Mouse (Mus musculus) splenic B cell, adult 2 months (primary cell): ENCODE data around the gene Akt2.

ENCODE experiments used
- DNase-seq: peaks from one replicate; pipeline ENCODE4 v3.0.0-alpha.2; 2011; ENCODE audit warnings: low read depth, low spot score
- H3K27me3 ChIP-seq: 2 replicates; pipeline ENCODE4 v1.6.1; 2012; ENCODE audit warnings: mild to moderate bottlenecking, low read length, moderate library complexity, mixed read lengths; ENCODE audit not compliant: control insufficient read depth, poor library complexity, insufficient read depth, severe bottlenecking
- H3K36me3 ChIP-seq: 2 replicates; pipeline ENCODE4 v1.6.1; 2012; ENCODE audit warnings: mild to moderate bottlenecking, low read length, moderate library complexity, mixed read lengths; ENCODE audit not compliant: control insufficient read depth, poor library complexity, insufficient read depth, severe bottlenecking

The Akt2 gene

DNA sequence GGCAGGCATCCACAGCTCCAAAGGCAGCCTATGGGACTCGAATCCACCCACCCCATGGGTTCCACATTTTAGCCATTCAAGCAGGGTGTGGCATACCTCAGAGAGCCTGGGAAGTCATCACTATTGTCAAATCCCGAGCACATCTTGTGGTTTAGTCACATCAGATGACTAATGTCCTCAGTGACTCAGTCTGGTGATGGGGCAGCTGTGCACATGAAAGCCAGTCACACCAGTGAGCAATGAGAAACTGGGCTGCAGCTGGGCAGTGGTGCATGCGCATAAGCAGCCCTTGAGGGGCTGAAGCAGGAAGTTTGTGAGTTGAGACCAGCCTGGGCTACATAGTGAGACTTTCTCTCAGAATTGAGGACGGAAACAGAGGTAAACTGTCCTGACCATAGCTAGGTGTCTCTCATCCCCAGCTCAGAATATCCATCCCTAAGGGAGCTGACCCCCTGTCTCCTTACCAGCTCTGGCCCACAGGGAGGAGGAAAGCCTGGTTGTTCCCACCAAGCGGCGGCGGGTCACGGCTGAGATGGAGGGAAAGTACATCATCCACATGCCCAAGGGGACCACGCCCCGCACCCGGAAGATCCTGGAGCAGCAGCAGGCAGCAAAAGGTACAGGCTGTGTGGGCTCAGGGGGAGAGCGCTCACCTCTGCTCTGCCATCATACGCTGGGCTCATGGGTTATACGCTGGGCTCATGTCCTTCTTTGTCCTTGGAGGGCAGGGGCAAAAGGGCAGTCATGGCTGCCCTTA lies 17.1 kb upstream of the Akt2 start:
- H3K36me3 ChIP-seq = peaks cover 1% of the 10 kb centered on the region; the same call in 1 of the 2 replicates
- H3K27me3 ChIP-seq = no peaks in the 10 kb centered on the region
- peak; percentile 32 for DNase-seq

GRCm38 (mm10) chr7:27576914-27577313 lies 14.4 kb upstream of the Akt2 start:
- Histone ChIP-seq H3K36me3 (peaks cover 1% of the 10 kb centered on the region; the same call in 1 of the 2 replicates), H3K27me3 (no peaks in the 10 kb centered on the region)
- peak; percentile 75 for DNase-seq

DNA sequence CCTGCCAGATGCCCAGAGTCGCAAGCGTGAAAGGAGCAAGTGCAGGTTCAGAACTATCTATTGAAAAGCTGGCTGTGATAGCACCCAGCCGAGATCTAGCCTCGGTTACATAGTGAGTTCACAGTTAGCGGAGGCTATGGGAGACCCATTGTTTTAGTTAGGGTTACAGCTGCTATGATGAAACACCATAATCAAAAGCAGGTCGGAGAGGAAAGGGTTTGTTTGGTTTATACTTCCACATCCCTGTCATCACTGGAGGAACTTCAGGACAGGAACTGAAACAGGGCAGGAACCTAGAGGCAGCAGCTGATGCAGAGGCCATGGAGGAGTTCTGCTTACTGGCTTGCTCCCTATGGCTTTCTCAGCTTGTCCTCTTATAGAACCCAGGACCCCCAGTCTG lies 13.8 kb upstream of the Akt2 start:
- H3K36me3 ChIP-seq = peaks cover 1% of the 10 kb centered on the region; the same call in 1 of the 2 replicates
- peak; percentile 19 for DNase-seq
- no peaks in the 10 kb centered on the region for H3K27me3 ChIP-seq

DNA sequence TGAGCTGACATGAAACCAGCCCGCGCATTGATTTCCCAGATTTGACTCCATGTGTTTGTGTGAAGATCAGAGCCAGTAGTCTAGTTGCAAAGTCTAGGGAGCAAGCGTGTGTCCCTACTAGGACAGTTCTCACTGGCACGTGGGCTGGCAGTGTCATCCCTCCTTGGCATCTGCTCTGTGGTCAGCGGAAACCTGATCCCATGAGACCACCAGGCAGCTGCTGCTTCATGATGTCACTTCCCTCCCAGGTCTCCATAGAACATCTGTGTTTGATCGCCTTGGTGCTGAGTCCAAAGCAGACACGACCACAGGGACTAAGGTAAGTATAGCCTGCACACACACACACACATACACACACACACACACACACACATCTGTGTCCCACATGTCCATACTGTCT lies 12.9 kb upstream of the Akt2 start:
- Histone ChIP-seq H3K36me3 (peaks cover 1% of the 10 kb centered on the region; the same call in 1 of the 2 replicates), H3K27me3 (no peaks in the 10 kb centered on the region)
- peak; percentile 51 for DNase-seq

DNA sequence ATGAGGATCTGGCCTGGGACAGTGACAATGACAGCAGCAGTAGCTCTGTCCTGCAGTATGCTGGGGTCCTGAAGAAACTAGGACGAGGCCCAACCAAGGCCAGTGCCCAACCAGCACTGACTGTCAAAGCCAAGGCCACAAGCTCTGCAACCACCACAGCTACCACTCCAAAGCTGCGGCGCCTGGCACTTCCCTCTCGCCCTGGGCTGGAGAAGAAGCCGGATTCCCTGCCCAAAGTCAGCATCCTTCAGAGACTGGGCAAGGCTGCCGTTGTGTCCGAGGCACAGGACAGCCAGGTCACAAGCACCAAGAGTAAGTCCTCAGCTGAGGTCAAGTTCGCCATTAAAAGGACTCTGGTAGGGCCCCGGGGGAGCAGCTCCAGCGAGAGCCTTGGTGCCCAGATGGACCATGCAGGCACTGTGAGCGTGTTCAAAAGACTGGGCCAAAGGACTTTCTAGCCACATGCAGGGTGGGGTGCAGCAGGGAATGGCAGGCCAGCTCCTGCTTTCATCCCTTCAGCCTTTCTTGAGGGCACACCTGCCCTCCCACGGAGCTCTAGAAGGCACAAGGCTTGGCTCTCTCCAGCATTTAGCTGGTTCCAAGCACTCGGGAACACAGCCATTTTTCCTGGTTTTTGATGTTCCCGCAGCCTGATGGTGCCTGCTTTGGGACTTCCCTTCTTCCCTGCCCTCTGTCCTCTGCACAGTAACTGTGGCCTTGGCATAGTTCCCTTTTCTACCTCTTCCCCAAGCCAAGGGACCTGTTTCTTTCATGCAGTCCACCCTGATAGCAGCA lies 10.8 kb upstream of the Akt2 start:
- DNase-seq = no peak
- Histone ChIP-seq H3K36me3 (no peaks in the 10 kb centered on the region; the same call in 1 of the 2 replicates), H3K27me3 (no peaks in the 10 kb centered on the region)

DNA sequence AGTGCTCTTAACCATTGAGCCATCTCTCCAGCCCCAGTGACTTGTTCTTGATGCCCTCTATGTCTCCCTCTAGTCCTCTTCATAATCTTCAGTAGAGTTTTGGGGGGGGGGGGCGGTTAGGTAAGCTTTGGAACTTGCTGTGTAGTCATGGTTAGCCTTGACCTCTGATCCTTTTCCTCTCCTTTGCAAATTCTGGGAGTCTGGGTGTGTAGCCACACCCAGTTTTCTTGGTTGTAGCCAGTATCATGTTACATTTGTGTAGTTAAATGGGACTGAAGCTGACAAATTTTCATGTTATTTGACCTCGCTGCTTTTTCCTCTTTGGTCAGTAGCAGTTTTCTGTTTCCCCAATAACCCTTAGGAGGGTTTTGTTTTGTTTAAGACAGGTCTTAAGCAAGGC lies 4.5 kb upstream of the Akt2 start:
- DNase-seq = no peak
- H3K36me3 ChIP-seq = no peaks in the 10 kb centered on the region
- H3K27me3 ChIP-seq = no peaks in the 10 kb centered on the region

- Histone ChIP-seq H3K36me3 (no peaks in the 10 kb centered on the region), H3K27me3 (no peaks in the 10 kb centered on the region)
- DNase-seq = peak; percentile 47
Measured at GRCm38 (mm10) chr7:27587741-27588140, 3.6 kb upstream of the Akt2 start.

DNA sequence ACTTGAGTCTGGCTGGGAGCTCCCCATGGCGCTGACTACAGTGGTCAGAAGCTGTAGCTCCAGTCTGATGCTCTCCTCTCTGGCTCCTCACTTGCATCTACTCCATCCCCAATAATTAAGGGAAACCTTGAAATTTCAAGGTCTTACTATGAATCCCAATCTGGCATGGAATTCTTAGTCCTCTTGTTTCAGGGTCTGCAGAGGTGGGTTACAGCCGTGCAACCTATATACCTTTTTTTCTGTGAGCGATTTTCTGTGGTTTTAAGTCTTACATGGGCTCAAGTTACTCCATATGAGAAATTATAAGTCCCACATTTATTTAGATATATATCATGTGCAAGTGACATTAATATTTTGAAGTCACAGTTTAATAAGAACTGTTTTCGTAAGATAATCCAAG lies 1.3 kb upstream of the Akt2 start:
- DNase-seq = no peak
- no peaks in the 10 kb centered on the region for H3K27me3 ChIP-seq

DNA sequence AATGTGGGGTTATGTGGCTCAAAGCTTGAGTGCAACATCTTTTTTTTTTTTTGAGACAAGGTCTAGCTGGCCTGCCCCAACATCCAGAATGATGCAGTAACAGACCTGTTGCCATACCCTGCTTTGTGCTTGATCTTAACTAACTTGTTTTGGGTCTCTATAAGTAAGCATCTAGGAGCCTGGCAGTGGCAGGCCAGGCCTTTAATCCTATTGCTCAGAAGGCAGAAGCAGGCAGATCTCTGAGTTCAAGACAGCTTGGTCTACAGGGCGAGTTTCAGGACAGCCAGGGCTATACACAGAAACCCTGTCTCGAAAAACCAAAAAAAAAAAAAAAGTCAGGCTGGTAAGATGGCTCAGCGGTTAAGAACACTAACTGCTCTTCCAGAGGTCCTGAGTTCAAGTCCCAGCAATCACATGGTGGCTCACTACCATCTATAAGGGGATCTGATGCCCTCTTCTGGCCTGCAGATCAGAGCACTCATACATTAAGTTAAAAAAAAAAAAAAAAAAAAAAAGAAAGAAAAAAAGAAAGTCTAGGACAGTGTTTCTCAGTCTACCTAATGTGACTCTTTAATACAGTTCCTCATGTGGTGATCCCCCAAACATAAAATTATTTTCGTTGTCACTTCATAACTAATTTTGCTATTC lies 662 bp upstream of the Akt2 start:
- H3K27me3 ChIP-seq = no peaks in the 10 kb centered on the region
- peak; percentile 56 for DNase-seq
- H3K36me3 ChIP-seq = no peaks in the 10 kb centered on the region

More for the DNA sequence above, 1.3 kb upstream of the Akt2 start:
- H3K36me3 ChIP-seq = no peaks in the 10 kb centered on the region

DNA sequence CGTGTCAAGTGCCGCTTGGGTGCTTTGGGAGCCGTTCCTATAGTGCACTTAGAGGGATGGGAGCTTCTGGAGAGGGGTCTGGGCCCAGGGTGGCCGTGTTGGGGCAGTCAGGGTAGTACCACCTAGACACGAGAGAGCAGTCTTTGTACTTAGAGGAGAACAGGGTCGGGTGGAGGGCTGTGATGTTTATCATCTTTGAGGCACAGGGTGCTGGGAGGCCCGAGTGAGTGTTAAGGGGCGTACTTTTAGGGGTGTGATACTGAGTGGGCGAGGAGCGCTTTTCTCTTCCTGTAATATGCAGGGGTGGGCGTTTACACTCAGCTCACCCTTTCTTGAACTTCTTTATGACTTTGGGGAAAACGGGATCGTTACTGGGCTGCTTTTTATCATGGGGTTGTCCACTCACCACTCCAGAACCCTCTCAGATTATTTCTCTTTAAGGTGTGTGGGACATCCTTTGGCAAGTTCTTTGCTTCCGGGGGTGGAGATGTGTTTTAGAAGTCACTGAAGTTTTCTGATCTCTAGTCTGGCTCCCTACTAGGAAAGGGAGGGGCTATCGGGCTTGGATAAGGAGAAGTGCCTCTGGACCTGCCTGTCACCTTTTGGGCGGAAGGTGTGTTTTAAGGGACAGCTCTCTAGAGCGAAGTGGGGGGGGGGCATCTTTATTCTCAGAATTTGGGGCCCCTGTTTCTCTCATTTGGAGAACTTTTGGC lies 1.0 kb downstream of the Akt2 start:
- DNase-seq = peak; percentile 57
- no peaks in the 10 kb centered on the region for H3K27me3 ChIP-seq
- no peaks in the 10 kb centered on the region for H3K36me3 ChIP-seq

- no peaks in the 10 kb centered on the region for H3K36me3 ChIP-seq
- DNase-seq = no peak
- no peaks in the 10 kb centered on the region for H3K27me3 ChIP-seq
Measured at GRCm38 (mm10) chr7:27592934-27593645, 1.7 kb downstream of the Akt2 start.

GRCm38 (mm10) chr7:27596586-27597503 lies 5.5 kb downstream of the Akt2 start:
- H3K27me3 ChIP-seq = no peaks in the 10 kb centered on the region
- no peak for DNase-seq

GRCm38 (mm10) chr7:27598053-27598452 lies 6.7 kb downstream of the Akt2 start:
- no peak for DNase-seq
- H3K36me3 ChIP-seq = no peaks in the 10 kb centered on the region
- H3K27me3 ChIP-seq = no peaks in the 10 kb centered on the region

More at GRCm38 (mm10) chr7:27596586-27597503, 5.5 kb downstream of the Akt2 start:
- H3K36me3 ChIP-seq = no peaks in the 10 kb centered on the region
